Mouse (Mus musculus): ENCODE results near the gene Ackr3. TPM values are rescaled to one million over a fixed set of nuclear protein-coding genes. Genes with fewer than 3 reads are reported as not detected.
A peak's percentile ranks its signal among the peaks of the same experiment; 100 is the strongest.

The Ackr3 gene
- polyA plus RNA-seq, 1 experiment from 2014 or later = 31.9 TPM

DNA sequence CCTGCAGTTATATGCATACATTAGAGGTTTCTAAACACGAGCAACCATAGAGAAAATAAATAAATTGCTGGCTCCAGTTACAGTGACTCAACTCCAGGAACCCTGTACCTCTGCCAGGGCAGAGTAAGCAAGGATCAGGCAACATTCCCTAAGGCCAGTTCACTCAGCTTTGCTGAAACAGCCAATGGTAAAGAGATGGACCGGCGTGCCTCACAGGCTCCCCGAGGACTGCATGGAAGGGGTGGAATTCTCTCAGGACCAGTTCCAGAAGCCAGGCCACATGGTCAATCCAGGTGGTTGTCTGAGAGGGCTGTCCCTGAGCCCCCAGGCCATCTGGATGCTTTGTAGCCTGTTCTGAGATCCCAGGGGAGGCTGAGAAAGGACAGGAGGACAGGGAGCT, 26.8 kb downstream of the Ackr3 start:
- 31% methylated on average over 4 of the region's 4 CpGs for WGBS
- no peaks in the 10 kb centered on the region for H3K36me3 ChIP-seq
- no peaks in the 10 kb centered on the region for H3K27me3 ChIP-seq
- H3K4me2 ChIP-seq (replicated peaks) = no peak overlapping the region
- H3K9ac ChIP-seq = no peak overlapping the region
- 0 out of 2 replicates have a peak, but pooled peaks have one; percentile 49 for ATAC-seq (ENCODE audit: insufficient number of reproducible peaks, low FRiP score, low TSS enrichment, low read depth)
- peak overlapping the region; percentile 23; the same call in 1 of the 2 replicates for H3K27ac ChIP-seq (replicated peaks)
- H3K4me3 ChIP-seq (replicated peaks) = no peak overlapping the region
- H3K9me3 ChIP-seq (replicated peaks) = no peaks in the 10 kb centered on the region
- H3K4me1 ChIP-seq = peaks cover 83% of the 10 kb centered on the region

DNA sequence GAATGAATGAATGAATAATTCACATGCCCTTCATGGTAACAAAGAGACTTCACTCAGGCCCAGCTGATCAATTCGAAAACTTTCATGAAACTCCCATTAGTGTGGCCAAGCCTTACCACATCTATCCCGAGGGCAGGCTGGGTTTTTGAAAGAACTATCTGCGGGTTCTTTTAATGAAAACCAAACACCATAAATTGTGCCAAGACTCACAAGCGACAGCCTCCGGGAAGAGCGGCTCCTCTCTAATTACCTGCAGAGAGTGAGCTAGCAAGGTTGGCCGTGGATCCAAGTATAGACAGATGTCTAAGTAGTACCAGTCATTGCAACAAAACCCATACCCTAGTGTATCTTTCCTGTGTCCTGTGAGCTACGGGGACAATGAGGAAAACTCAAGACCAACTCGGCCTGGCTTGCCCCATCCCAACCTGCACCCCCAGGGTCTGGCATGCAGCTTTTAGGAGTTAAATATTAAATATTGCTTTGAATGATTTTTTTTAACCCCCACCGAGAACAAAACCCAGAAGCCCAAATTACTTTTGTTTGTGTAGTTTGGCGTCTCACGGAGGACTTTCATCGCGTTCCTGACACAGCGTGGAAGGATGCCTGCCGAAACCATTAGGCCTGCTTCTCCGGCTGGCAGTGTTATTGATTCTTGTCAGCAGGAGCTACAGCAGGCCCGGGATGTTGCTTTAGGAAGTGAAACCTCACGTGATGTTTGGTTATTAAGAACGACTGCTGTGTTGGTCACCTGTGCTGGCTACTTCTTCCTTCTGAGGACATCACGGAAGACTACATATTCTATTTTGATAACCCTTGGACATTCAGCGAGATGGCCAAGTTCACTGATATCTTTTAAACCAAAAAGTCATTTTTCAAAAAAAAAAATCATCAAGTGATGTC, 28.1 kb downstream of the Ackr3 start:
- H3K4me2 ChIP-seq (replicated peaks) = no peak overlapping the region
- no peak overlapping the region for H3K9ac ChIP-seq
- H3K36me3 ChIP-seq = no peaks in the 10 kb centered on the region
- no peak overlapping the region for H3K4me3 ChIP-seq (replicated peaks)
- ATAC-seq (ENCODE audit: insufficient number of reproducible peaks, low FRiP score, low TSS enrichment, low read depth) = no peak
- no peaks in the 10 kb centered on the region for H3K27me3 ChIP-seq
- 35% methylated on average over 22 of the region's 22 CpGs for WGBS
- H3K9me3 ChIP-seq (replicated peaks) = no peaks in the 10 kb centered on the region
- peaks cover 77% of the 10 kb centered on the region for H3K4me1 ChIP-seq
- H3K27ac ChIP-seq (replicated peaks) = 0 out of 2 replicates have a peak overlapping the region, but pooled peaks have one; percentile 34

DNA sequence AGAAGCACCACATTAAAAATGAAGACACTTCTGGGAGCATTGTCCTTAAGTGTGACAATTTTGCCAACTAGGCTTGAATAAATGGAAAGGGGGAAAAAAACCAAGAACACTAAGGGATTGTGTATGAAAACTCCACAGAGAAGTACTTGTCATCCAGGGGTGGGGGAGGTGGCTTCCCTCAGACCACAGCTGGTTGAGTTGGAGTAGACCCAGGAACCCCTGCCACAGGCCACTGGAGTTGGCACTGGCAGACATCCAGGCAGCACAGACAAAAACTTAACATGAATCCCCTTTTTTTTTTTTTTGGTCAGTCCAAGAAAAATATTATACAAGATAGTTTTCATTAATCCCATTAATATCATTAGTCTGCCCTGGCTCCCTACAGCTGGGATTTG, 28.7 kb downstream of the Ackr3 start:
- no peak overlapping the region for H3K27ac ChIP-seq (replicated peaks)
- H3K4me1 ChIP-seq = peaks cover 75% of the 10 kb centered on the region
- no peak for ATAC-seq (ENCODE audit: insufficient number of reproducible peaks, low FRiP score, low TSS enrichment, low read depth)
- H3K36me3 ChIP-seq = no peaks in the 10 kb centered on the region
- no peaks in the 10 kb centered on the region for H3K27me3 ChIP-seq
- H3K4me3 ChIP-seq (replicated peaks) = no peak overlapping the region
- H3K4me2 ChIP-seq (replicated peaks) = no peak overlapping the region
- no peaks in the 10 kb centered on the region for H3K9me3 ChIP-seq (replicated peaks)
- H3K9ac ChIP-seq = no peak overlapping the region

DNA sequence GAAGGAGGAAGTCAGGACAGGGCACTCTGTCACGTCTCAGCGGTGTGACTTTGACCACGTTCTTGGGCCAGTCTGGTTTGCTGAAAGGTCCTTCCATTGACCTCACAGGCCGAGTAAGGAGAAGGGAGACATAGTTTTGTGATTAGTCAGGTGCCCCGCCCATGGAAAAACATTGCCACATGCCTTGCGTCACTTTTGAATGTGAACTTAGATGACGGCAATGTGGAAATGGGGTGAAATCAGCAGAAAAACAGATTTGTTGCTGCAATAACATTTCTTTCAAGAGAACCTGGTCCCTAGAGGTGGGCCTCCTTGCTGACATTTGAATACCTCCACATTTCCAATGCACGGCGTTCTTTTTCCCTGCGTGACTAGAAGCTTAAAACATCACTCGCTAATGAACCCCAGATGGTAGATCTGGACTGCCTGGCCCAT, 30.9 kb downstream of the Ackr3 start:
- no peak overlapping the region for H3K9ac ChIP-seq
- H3K4me1 ChIP-seq = peaks cover 55% of the 10 kb centered on the region
- ATAC-seq (ENCODE audit: insufficient number of reproducible peaks, low FRiP score, low TSS enrichment, low read depth) = no peak
- no peak overlapping the region for H3K4me3 ChIP-seq (replicated peaks)
- no peaks in the 10 kb centered on the region for H3K27me3 ChIP-seq
- 29% methylated on average over 11 of the region's 11 CpGs for WGBS
- H3K4me2 ChIP-seq (replicated peaks) = no peak overlapping the region
- H3K9me3 ChIP-seq (replicated peaks) = no peaks in the 10 kb centered on the region
- H3K36me3 ChIP-seq = no peaks in the 10 kb centered on the region
- 0 out of 2 replicates have a peak overlapping the region, but pooled peaks have one; percentile 44 for H3K27ac ChIP-seq (replicated peaks)

DNA sequence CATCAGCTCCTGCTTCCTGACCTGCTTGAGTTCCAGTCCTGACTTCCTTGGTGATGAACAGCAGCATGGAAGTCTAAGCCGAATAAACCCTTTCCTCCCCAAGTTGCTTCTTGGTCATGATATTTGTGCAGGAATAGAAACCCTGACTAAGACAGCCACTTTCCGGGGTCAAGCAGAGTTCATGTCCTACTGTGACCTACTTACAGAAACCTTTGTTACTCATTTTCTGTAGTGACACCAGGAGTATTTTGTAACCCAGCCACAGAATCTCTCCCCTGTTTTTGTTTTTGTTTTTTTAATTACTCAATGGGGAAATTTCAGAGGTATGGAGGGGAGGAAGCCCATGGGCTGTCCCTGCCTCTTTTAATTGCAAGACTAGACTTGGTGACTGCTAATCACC, 32.9 kb downstream of the Ackr3 start:
- no peaks in the 10 kb centered on the region for H3K36me3 ChIP-seq
- WGBS = 87% methylated on average over 2 of the region's 2 CpGs
- no peak overlapping the region for H3K27ac ChIP-seq (replicated peaks)
- H3K9me3 ChIP-seq (replicated peaks) = no peaks in the 10 kb centered on the region
- no peak for ATAC-seq (ENCODE audit: insufficient number of reproducible peaks, low FRiP score, low TSS enrichment, low read depth)
- no peak overlapping the region for H3K4me3 ChIP-seq (replicated peaks)
- no peak overlapping the region for H3K9ac ChIP-seq
- peaks cover 36% of the 10 kb centered on the region for H3K4me1 ChIP-seq
- no peaks in the 10 kb centered on the region for H3K27me3 ChIP-seq
- no peak overlapping the region for H3K4me2 ChIP-seq (replicated peaks)

DNA sequence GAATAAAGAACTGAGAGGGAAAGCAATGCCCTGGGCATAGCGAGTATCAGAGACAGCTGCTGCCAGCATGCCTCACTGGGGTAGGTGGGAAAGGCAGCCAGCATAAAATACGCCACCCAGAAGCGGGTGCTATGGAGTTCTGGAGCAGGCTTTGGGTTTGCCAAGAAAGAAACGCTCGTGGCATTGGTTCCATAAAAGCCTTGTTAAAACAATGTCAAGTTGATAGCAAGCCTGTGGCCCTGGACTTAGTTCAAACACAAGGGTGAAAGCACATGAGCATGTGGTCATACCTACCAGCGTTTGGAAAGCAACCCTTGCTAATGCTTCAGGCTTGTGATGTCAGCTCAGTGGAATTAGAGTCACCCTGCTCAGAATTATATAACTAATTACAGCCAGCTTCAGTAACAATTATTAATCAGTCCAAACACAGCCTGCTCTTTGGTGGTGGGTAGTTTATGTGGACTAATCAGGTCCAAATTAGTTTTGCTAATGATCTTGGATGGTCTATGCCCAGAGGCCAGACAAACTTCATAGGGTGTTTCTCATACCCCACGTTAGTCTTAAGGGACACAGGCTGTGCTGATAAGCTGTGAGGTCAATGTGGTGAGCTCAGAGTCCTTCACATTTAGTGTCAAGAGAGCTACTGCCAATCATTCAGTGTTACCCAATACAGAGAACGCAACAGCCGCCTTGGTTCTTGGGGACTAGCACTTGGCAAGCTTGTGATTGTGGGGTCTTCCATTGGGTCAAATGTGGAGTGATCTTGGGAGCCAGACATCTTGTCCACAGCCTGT, 34.5 kb downstream of the Ackr3 start:
- Histone ChIP-seq H3K4me2 (replicated peaks) (no peak overlapping the region), H3K9me3 (replicated peaks) (no peaks in the 10 kb centered on the region), H3K4me1 (peaks cover 19% of the 10 kb centered on the region), H3K36me3 (no peaks in the 10 kb centered on the region), H3K4me3 (replicated peaks) (no peak overlapping the region), H3K9ac (no peak overlapping the region), H3K27ac (replicated peaks) (no peak overlapping the region), H3K27me3 (no peaks in the 10 kb centered on the region)
- 75% methylated on average over 9 of the region's 9 CpGs for WGBS
- ATAC-seq (ENCODE audit: insufficient number of reproducible peaks, low FRiP score, low TSS enrichment, low read depth) = no peak

DNA sequence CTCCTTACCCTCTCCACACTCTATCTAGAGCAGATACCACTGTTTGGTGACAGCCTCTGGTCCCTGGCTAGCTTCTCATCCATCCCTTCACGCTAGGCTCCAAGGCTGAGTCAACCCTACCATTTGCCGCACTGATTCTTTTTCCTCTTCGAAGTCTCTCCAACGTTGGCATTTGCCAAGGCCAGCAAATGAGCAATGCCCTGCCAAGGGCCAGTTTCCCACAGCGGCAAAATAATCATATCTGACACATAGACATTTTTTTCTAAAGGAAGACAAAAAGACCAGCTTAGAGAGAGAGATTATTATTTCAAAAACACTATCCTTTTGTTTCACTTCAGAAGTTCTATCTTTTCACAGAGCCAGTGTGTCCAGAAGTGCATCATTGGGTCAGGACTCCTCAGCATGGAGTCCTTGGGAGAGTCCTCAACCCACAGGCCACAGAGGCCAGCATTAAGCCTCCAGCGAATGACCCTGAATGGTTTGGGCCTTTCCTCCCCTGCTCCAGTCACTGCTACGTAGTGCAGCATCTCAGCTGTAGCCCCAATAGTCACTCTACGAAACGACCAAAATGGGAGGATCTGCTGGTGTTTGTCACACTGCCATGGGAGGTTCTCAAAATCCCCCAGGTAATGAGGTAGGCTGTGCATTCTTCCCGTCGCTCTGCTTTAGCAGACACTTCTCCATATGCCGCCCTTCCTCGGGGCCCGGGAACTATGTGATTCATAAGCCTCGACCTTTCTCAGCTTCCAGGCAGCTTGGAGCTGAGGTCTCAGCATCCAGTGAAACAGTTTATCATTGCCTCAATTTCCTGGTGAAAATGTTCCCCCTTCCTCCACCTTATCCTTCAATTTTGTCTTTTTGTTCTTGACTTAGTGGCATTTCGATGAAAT, 35.8 kb downstream of the Ackr3 start:
- no peak for ATAC-seq (ENCODE audit: insufficient number of reproducible peaks, low FRiP score, low TSS enrichment, low read depth)
- H3K4me2 ChIP-seq (replicated peaks) = no peak overlapping the region

DNA sequence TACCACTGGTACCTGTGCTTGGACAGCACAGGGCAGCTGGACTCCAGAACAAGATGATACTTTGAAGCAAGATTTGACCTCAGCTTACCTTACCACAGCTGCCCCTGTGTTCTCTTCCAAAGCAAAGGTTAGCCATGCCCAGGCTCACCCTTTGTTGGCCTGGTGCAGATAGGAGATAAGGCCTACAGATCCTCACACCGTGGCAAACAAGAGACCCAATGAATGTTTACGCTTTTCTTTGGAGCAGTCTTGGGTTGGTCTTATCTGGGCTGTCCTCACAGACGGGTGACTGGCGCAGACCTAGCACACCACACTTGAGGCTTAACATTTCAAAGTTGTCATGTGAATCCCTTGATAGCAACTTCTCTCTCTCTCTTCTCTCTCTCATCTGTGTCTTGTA, 36.5 kb downstream of the Ackr3 start:
- no peak overlapping the region for H3K9ac ChIP-seq
- H3K36me3 ChIP-seq = no peaks in the 10 kb centered on the region
- 91% methylated on average over 4 of the region's 4 CpGs for WGBS
- no peak for ATAC-seq (ENCODE audit: insufficient number of reproducible peaks, low FRiP score, low TSS enrichment, low read depth)
- no peak overlapping the region for H3K27ac ChIP-seq (replicated peaks)
- no peak overlapping the region for H3K4me2 ChIP-seq (replicated peaks)
- H3K4me1 ChIP-seq = no peaks in the 10 kb centered on the region
- no peaks in the 10 kb centered on the region for H3K27me3 ChIP-seq
- no peak overlapping the region for H3K4me3 ChIP-seq (replicated peaks)
- H3K9me3 ChIP-seq (replicated peaks) = no peaks in the 10 kb centered on the region

More for the DNA sequence above, 35.8 kb downstream of the Ackr3 start:
- WGBS = 83% methylated on average over 16 of the region's 16 CpGs
- Histone ChIP-seq H3K4me3 (replicated peaks) (no peak overlapping the region), H3K9ac (no peak overlapping the region), H3K36me3 (no peaks in the 10 kb centered on the region), H3K27ac (replicated peaks) (no peak overlapping the region), H3K9me3 (replicated peaks) (no peaks in the 10 kb centered on the region), H3K27me3 (no peaks in the 10 kb centered on the region), H3K4me1 (peaks cover 6% of the 10 kb centered on the region)

DNA sequence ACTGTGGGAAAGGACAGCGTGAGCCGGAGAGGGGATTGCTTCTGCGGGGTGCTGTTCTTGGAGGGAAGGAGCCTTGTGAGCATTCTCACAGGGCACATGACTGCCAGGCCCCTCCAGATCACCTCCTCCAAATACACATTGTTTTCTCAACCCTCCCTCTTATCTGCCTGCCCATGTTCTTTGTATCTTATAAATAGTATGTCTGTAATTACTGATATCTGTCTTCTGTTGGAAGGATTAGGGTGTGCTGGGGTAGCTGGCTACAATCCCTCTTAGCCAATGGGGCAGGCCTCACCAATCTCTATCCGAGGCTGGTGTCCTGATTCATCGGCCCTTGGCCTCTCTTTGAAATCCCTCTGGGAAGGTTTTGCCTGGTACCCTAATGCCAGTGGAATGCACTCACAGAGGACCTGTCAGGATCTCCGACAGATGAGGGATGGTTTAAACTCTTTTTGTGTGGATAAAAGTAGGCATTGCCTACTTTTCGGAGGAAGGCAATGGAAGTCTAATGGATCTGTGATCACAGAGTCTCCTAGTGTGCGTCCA, 38.7 kb downstream of the Ackr3 start:
- Histone ChIP-seq H3K27ac (replicated peaks) (no peak overlapping the region), H3K27me3 (no peaks in the 10 kb centered on the region), H3K9me3 (replicated peaks) (no peaks in the 10 kb centered on the region), H3K4me3 (replicated peaks) (no peak overlapping the region), H3K4me1 (no peaks in the 10 kb centered on the region), H3K4me2 (replicated peaks) (no peak overlapping the region), H3K9ac (no peak overlapping the region), H3K36me3 (no peaks in the 10 kb centered on the region)
- WGBS = 83% methylated on average over 8 of the region's 8 CpGs
- ATAC-seq (ENCODE audit: insufficient number of reproducible peaks, low FRiP score, low TSS enrichment, low read depth) = no peak

DNA sequence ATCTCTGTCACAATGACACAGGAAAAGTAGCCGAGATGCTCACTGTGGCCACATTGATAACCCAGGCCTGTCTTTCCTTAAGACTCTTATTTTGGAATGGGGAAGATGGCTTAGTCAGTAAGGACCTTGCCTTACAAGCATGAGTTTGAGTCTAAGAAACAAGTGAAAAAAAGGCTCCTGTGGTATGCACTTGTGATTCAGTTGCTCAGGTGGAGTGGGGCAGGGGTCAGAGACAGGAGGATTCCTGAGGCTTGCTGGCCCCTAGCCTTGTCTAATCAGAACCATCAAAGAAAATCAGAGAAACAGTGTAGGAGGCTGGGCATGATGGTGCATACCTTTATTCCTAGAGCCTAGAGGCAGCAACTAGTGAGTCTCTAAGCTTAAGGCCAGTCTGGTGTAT, 40.8 kb downstream of the Ackr3 start:
- no peak for ATAC-seq (ENCODE audit: insufficient number of reproducible peaks, low FRiP score, low TSS enrichment, low read depth)
- Histone ChIP-seq H3K27me3 (no peaks in the 10 kb centered on the region), H3K9me3 (replicated peaks) (no peaks in the 10 kb centered on the region), H3K4me1 (no peaks in the 10 kb centered on the region), H3K4me2 (replicated peaks) (no peak overlapping the region), H3K4me3 (replicated peaks) (no peak overlapping the region), H3K36me3 (no peaks in the 10 kb centered on the region), H3K27ac (replicated peaks) (no peak overlapping the region), H3K9ac (no peak overlapping the region)
- 93% methylated on average over 1 of the region's 1 CpGs for WGBS
